Mouse (Mus musculus) kidney, adult 18-20 months (tissue): ENCODE results near the gene Rpl6.
"Not testable (repeated sequence)": the region's sequence is repeated elsewhere in the genome, so short reads cannot be mapped to it uniquely, and the experiment has no call there.

Experiments
- DNase-seq: peaks from one replicate; pipeline ENCODE4 v3.0.0; 2021

Gene Rpl6

GRCm38 (mm10) chr5:121197337-121197736, 6.9 kb upstream of the Rpl6 start:
- DNase-seq, result no peak

- DNase-seq, result no peak
Observed at GRCm38 (mm10) chr5:121198376-121198775, 5.9 kb upstream of the Rpl6 start.

- DNase-seq, result no peak
Observed at GRCm38 (mm10) chr5:121201739-121202138, 2.5 kb upstream of the Rpl6 start.

- no peak for DNase-seq
Observed at GRCm38 (mm10) chr5:121202467-121202866, 1.8 kb upstream of the Rpl6 start.

GRCm38 (mm10) chr5:121205537-121206130, 1.4 kb downstream of the Rpl6 start:
- not testable (repeated sequence) for DNase-seq

GRCm38 (mm10) chr5:121206540-121206939, 2.3 kb downstream of the Rpl6 start:
- no peak for DNase-seq

- no peak for DNase-seq
Observed at GRCm38 (mm10) chr5:121206984-121207383, 2.7 kb downstream of the Rpl6 start.

GRCm38 (mm10) chr5:121209755-121210600, 5.7 kb downstream of the Rpl6 start:
- no peak for DNase-seq

- DNase-seq, result no peak
Observed at GRCm38 (mm10) chr5:121210601-121210924, 6.3 kb downstream of the Rpl6 start.

- DNase-seq, result no peak
Observed at GRCm38 (mm10) chr5:121212108-121212507, 7.8 kb downstream of the Rpl6 start.

- DNase-seq, result no peak
Observed at GRCm38 (mm10) chr5:121214707-121215106, 10.4 kb downstream of the Rpl6 start.

- peak; percentile 79 for DNase-seq
Observed at GRCm38 (mm10) chr5:121215380-121216125, 11.3 kb downstream of the Rpl6 start.

- no peak for DNase-seq
Observed at GRCm38 (mm10) chr5:121216126-121216446, 11.8 kb downstream of the Rpl6 start.

GRCm38 (mm10) chr5:121216584-121217312, 12.5 kb downstream of the Rpl6 start:
- not testable (repeated sequence) for DNase-seq

- DNase-seq, result no peak
Observed at GRCm38 (mm10) chr5:121217313-121217634, 13.0 kb downstream of the Rpl6 start.

GRCm38 (mm10) chr5:121219190-121219589, 14.9 kb downstream of the Rpl6 start:
- DNase-seq, result no peak

- peak; percentile 98 for DNase-seq
Observed at GRCm38 (mm10) chr5:121219980-121220731, 15.9 kb downstream of the Rpl6 start, which contains the start of gene Hectd4. Gene Hectd4 (plus strand): TSS chr5:121220219.

GRCm38 (mm10) chr5:121220732-121221301, 16.5 kb downstream of the Rpl6 start:
- DNase-seq, result no peak

- DNase-seq, result no peak
Observed at GRCm38 (mm10) chr5:121221328-121221850, 17.1 kb downstream of the Rpl6 start.

- not testable (repeated sequence) for DNase-seq
Observed at GRCm38 (mm10) chr5:121224020-121224419, 19.7 kb downstream of the Rpl6 start.

GRCm38 (mm10) chr5:121224856-121225255, 20.6 kb downstream of the Rpl6 start:
- no peak for DNase-seq

GRCm38 (mm10) chr5:121225854-121226253, 21.6 kb downstream of the Rpl6 start:
- no peak for DNase-seq
